Mouse (Mus musculus) urinary bladder, postnatal 36 days (tissue): ENCODE data around the gene Hes5.

Experiments used
- DNase-seq, 2 experiments: peaks; one replicate each; pipeline ENCODE4 v3.0.0; 2022; ENCODE audit warnings: low spot score in 2 of 2, mixed read lengths in 1 of 2

Hes5 gene

DNA sequence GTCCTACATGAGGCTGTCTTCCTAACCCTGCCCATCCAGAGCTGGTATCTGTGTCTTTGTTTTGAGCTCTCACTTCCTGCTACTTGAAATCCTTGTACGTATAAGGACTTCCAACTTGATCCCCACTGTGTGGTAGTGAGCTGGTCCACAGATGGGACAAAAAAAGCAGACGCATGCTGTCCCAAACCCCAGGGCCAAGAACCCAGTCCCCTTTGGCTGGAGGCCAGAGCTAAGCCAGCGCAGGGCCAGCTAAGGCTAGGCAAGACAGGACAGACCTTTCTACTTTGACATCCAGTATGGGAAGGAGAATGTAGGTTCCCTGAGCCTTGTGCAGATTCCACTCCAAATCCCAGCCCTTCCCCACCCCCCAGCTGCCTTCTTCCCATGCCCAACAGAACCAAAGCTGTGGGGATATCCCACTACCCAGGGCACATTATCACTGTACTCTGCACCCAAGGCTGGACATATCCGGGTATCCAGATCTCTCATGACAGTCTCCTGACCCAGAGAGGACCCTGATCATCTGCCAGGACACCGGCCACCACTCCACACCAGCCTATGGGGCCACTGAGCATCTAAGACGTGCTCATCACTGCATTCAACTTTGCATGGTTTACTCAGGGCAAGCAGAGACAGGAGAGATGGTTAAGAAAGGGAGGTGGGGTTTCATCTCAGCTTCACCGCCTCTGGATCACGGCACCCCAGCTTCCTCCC lies 50.7 kb downstream of the Hes5 start:
- no peak for DNase-seq
